ENCODE assay signal across 26 mouse cellular contexts in the genomic region with DNA sequence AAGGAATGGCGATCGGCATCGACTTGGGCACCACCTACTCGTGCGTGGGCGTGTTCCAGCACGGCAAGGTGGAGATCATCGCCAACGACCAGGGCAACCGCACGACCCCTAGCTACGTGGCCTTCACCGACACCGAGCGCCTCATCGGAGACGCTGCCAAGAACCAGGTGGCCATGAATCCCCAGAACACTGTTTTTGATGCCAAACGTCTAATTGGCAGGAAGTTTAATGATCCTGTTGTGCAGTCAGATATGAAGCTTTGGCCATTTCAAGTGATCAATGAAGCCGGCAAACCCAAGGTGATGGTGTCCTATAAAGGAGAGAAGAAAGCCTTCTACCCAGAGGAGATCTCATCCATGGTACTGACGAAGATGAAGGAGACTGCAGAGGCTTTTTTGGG. TPM values are rescaled to one million over a fixed set of nuclear protein-coding genes. Genes with fewer than 3 reads are reported as not detected.
DNase-seq lines count a peak whose midpoint lies in the region; TF ChIP-seq lines count a peak whose summit lies in the region.
"Had no signal": no experiment of that assay in that cellular context is flagged by ENCODE, and none has a peak within 500 bp of the region (broad histone marks: within the 10 kb centered on the region; RNA-seq: fewer than 3 reads in every experiment).

No protein-coding gene starts in this region.

- no peak for TF ChIP-seq CTCF in liver, adult 2 months (IDR thresholded peaks at IDR 0.05; ENCODE audit: low read depth, low read length)

- H3K9ac ChIP-seq in liver, adult 2 months (ENCODE audit: low read depth, low read length) = no peak overlapping the region
- H3K9ac ChIP-seq: embryonic facial prominence, embryonic 13.5 days; embryonic facial prominence, embryonic 15.5 days; forebrain, embryonic 13.5 days had no signal

- H3K27me3 ChIP-seq in liver, adult 2 months (ENCODE audit: control insufficient read depth, insufficient read depth, low read length) = no peaks in the 10 kb centered on the region
- H3K27me3 ChIP-seq: embryonic facial prominence, embryonic 15.5 days had no signal

- peaks cover 21% of the 10 kb centered on the region for H3K4me1 ChIP-seq in liver, adult 2 months (ENCODE audit: control insufficient read depth, insufficient read depth, low read length)

- no peak overlapping the region for H3K27ac ChIP-seq in liver, adult 2 months (replicated peaks; ENCODE audit: insufficient read depth, low read depth, low read length)
- H3K27ac ChIP-seq: embryonic facial prominence, embryonic 13.5 days; embryonic facial prominence, embryonic 15.5 days; forebrain, embryonic 10.5 days; forebrain, embryonic 13.5 days had no signal

- peak; percentile 89 for DNase-seq in heart, adult 11 months
- no peak for DNase-seq in heart, adult 8-10 months (ENCODE audit: low spot score)
- peak; percentile 53 for DNase-seq in liver, adult 2 months (ENCODE audit: extremely low read depth, low read depth, low spot score)
- no peak for DNase-seq in liver
- DNase-seq: adrenal gland, adult 2 months; adrenal gland, postnatal 10 days; adrenal gland, postnatal 25 days; cerebellum, adult 11 months; cerebellum, adult 18-20 months; cerebellum, adult 8-10 months; cerebellum, adult 9-11 months; cerebellum, postnatal 14 days; cerebellum, postnatal 36 days; embryo, embryonic 11 days had no signal

- no peaks in the 10 kb centered on the region for H3K79me2 ChIP-seq in liver, adult 2 months (ENCODE audit: control insufficient read depth, insufficient read depth, low read length)

- TF ChIP-seq POLR2A in liver, adult 2 months (IDR thresholded peaks at IDR 0.05; ENCODE audit: extremely low read depth, insufficient read depth, low read length) = no peak

- H3K4me3 ChIP-seq in liver, adult 2 months (ENCODE audit: insufficient read depth, low read depth, low read length) = no peak overlapping the region
- H3K4me3 ChIP-seq: embryonic facial prominence, embryonic 13.5 days; embryonic facial prominence, embryonic 15.5 days; erythroblast, embryonic 14.5 days; forebrain, embryonic 10.5 days; forebrain, embryonic 13.5 days had no signal

- no peaks in the 10 kb centered on the region for H3K36me3 ChIP-seq in liver, adult 2 months (ENCODE audit: control insufficient read depth, insufficient read depth, low read length)
- H3K36me3 ChIP-seq: embryonic facial prominence, embryonic 15.5 days had no signal

- 84% methylated on average over 20 of the region's 20 CpGs for WGBS in liver, adult 2 months

RNA-seq across cellular contexts. Expression of a gene that starts 4.5 kb away (rescaled TPM):
- total RNA-seq in heart, adult 8-10 months (2022) = 10 to 100 TPM in 2 of 4 experiments, 1 to 10 TPM in 2; 8.7 to 13.3 (median 11.0) TPM
- 0.18 TPM in 1 of 2 replicates, not detected in the other for total RNA-seq in liver, adult 2 months (2014; rRNA removed)
- polyA plus RNA-seq in liver, adult 2 months (2012; rRNA removed) = 0.05 TPM in 1 of 2 replicates, not detected in the other
- total RNA-seq: common myeloid progenitor, adult 5-6 weeks had no signal

RNA-seq across cellular contexts. Expression of a gene that starts 4.7 kb away (rescaled TPM):
- total RNA-seq in heart, adult 8-10 months (2022) = 10 to 100 TPM; 17.5 to 21.7 (median 17.9) TPM
- total RNA-seq in liver, adult 2 months (2014; rRNA removed) = 7.9 and 11.1 TPM in 2 replicates
- 55.1 and 63.0 TPM in 2 replicates for polyA plus RNA-seq in liver, adult 2 months (2012; rRNA removed)

RNA-seq across cellular contexts. Expression of a gene that starts 5.0 kb away (rescaled TPM):
- total RNA-seq in heart, adult 8-10 months (2022) = 1 to 10 TPM; 1.8 to 7.5 (median 3.6) TPM
- 0.18 and 0.60 TPM in 2 replicates for total RNA-seq in liver, adult 2 months (2014; rRNA removed)
- 0.45 TPM in 2 replicates for polyA plus RNA-seq in liver, adult 2 months (2012; rRNA removed)
- total RNA-seq: MEL had no signal

RNA-seq across cellular contexts. Expression of a gene that starts 7.3 kb away (rescaled TPM):
- total RNA-seq in heart, adult 8-10 months (2022) = not detected
- not detected in 2 replicates for total RNA-seq in liver, adult 2 months (2014; rRNA removed)
- polyA plus RNA-seq in liver, adult 2 months (2012; rRNA removed) = not detected in 2 replicates
- total RNA-seq: adrenal gland, postnatal 10 days; adrenal gland, postnatal 25 days; adrenal gland, postnatal 4 days; common myeloid progenitor, adult 5-6 weeks; MEL had no signal
- polyA plus RNA-seq: brain, embryonic 14.5 days; C2C12; embryonic facial prominence, embryonic 11.5 days; embryonic facial prominence, embryonic 13.5 days; embryonic facial prominence, embryonic 15.5 days; erythroblast, embryonic 14.5 days; forebrain, embryonic 10.5 days; forebrain, embryonic 13.5 days; forebrain, embryonic 16.5 days had no signal

RNA-seq across cellular contexts. Expression of a gene that starts 18.0 kb away (rescaled TPM):
- total RNA-seq in heart, adult 8-10 months (2022) = 1 to 10 TPM; 1.4 to 5.5 (median 2.6) TPM
- 3.6 and 10.1 TPM in 2 replicates for total RNA-seq in liver, adult 2 months (2014; rRNA removed)
- 10.0 and 11.2 TPM in 2 replicates for polyA plus RNA-seq in liver, adult 2 months (2012; rRNA removed)
- polyA plus RNA-seq: forebrain, embryonic 16.5 days had no signal

Comparison
In these comparisons a context has a peak if more than half of its experiments do, and no peak if none do; other contexts are left out.
1. DNase-seq: peak in heart, adult 11 months (single experiment) and liver, adult 2 months (single experiment); none in heart, adult 8-10 months (single experiment) and liver (single experiment).